Mouse (Mus musculus) ZHBTc4 (cell line): ENCODE results near the gene Bub1.
A peak's percentile ranks its signal among the peaks of the same experiment; 100 is the strongest.

Experiments used
- DNase-seq: peaks from one replicate; pipeline ENCODE4 v3.0.0-alpha.2; 2011; ENCODE audit warnings: low read depth, low spot score

The Bub1 gene

DNA sequence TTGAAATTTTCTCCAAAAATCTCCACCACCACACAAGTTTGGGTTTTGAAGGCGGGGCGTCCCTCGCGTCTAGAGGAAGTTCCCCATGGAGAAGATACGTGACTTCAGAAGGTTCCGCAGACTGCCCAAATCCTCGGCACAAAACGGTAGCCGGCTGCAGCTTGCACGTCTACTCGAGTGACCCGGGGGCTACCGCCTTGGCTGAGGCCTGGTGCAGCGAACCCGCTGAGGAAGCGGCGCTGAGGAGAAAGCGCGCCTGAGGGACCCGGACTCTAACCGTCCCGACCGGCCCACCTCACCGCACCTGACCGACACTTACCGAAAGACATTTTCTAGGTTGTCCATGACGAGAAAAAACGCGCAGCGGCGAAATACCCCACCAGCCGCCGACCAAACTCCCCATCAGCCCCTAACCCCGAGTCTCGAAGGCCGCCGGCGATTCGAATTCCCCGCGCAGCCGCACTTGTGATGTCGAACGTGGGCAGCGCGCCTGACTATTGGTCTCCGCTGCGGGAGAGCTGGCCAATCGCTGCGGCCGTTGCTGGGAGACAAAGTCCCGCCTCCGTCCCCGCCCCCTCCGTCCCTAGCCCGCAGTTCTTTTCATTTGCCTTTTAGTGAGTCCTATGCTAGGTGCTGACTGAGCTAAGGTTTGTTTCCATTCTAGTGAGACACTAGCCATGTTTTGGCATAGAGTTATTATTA is at the start of gene Bub1:
Bub1 (minus strand) TSS at position 465 of the 702 bp plus-strand sequence.
- DNase-seq: peak; percentile 97

DNA sequence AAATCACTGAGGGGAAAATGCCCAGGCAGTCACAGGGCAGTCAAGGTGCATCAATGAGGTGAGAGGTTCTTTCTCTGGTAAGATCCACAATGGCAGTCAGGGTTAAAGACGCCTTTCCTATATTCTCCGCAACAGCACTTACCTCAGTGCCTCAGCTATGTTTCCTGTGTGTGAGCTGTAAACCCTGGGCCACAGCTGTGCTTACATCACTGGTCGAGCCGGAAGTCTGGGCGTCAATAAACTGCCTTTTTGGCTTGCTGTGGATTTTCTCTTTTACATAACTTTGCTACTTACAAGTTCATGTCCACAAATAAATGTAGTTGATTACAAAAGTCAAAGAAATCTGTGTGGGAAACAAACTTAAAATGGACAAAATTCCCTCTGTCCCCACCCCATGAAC is 49.4 kb upstream of the Bub1 start:
- DNase-seq: no peak

DNA sequence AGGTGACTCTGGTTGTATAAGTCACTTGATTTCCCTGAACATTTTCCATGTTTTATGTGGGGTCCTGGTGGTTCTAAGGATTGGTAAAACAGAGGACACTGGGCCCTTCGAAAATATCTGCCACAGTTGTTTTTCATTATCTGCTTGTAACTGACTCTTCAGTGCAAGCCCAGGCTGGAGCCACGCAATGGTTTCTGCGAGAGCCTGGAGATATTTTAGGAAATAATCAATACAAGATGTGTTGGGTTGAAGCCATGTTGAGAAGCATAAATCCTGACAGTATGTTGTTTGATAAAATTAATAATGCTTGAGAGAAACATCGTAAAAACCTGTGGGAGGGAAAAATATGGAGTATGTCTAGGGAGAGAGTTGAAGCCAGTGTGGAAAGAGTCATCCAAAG is 32.7 kb upstream of the Bub1 start:
- DNase-seq: no peak

DNA sequence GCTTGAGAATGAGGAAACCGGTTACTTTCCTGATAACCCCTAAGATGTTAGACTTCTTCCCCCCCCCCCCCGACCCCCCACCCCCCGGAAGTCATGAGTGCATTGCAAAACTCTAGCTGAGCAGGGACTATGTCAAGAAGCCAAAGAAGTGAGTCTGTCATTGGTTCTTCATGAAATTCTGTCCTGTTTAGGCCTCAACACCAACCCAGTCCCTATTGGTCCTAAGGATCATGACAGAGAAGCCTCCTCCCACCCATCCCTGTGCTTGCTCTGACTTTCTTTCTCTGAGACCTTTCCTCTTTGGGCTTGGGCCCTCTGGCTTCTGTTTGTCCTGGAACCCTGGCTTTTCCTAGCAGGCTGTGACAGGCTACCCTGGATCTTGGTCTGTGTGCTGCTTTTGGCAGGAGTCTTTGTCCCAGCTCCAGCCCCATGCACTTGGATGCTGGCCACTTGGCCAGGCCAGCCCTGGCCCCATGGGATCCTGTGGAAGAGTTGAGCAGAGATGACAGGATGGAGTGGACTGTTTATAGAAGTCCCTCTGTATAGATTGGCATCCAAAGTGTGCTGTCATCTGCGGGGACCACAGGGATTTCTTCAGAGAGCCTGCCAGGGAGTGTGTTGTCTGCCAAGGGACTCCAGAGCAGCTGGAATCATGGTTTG is 22.8 kb upstream of the Bub1 start:
- no peak for DNase-seq

DNA sequence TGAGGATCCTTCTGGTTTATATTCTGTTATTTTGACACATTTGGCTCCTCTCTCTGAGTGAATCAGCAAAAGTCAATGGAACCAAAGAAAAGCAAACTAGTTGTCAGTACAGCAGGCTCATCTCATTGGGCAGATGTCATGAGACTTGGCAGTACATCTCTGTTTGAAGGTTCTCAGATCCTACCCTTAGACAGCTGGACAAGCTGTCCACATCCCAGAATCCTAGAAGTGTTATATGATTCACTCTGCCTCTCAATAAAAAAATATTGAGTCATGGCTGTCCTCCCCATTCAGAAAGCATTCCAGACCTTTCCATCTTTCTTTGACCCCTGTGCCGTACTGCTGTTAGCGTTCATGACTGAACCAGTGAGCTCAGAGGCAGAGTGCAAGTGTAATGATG is 18.7 kb upstream of the Bub1 start:
- DNase-seq: no peak

DNA sequence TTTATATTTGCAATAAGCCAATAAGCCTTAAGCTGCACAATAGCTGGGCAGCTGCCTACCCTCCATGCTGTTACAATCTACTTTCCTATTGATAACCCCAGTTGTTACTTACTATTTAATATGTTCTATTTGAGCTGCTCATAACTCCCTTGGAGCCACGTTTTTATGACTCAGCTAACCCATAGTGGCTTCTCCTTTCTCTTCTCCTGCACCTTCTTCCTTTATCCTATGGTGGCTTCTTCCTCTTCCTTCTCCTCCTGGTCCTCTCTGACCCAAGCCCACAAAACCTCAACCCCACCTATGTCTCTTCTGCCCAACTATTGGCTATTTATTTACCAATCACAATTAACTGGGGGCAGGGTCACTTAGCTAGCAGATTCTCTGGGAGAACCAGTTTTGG is 14.9 kb upstream of the Bub1 start:
- DNase-seq: no peak

DNA sequence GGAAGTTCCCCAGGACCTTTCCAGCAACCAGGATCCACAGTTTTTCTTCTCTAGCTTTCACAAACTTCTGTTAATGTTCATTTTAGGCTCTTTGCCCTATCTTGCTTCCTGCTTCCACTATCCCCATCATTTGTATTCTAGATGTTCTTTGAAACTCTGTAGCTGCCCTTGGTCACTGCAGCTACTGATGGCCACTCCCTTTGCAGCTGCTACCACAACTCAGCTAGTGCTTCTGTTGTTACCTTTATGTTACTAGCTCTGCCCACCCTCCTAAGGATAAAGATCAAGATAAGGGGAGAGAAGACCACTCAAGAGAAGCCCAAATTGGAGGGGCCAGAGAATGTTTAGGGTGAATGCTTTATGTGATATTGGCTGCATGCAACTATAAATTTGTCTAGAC is 14.3 kb upstream of the Bub1 start:
- DNase-seq: no peak

DNA sequence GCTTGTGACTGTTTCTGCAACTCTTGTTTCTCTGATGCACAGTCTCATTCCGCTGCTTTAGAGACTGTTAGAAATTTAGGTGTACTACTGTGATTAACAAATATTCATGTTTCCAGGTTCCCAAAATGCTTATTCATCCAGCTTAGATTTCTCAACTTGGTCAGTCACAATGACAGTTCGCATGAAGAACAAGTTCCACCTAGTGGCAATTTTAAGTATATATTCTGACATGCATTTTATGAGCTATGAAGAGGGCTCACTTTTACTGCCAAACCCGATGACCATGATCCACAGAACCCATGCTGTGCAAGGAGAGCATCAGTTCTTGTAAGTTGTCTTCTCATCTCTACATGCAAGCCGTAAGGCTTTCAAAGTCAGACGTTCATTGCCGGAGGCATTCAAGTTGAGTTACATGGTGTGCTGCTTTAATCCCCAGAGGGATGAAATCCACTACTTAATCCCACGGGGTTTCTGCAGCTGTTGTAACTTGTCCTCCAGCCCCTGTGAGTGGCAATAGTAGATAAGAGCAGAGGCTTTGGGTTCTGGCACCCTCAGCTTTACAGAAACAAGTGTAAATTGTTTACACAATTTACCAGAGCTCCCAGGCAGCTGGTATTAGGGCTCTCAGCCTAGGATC is 13.8 kb upstream of the Bub1 start:
- DNase-seq: peak; percentile 25

DNA sequence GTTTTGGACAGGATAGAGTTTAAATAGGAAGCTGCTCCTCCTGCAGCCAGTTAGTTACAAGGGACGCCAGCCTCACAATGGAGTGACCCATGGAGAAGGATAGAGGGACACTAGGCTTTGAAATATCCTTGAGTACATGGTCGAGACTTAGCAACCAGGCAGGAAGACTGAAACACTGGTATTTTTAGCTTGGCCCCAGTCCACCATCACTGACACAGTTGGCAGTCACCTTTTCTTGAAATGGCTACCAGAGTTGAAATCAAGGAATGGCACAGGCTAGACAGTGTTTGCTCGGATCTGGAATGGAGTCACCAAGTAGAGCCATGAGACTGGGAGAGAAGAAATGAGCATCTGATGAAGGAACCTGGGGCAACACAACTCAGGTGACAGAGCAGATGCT is 10.8 kb upstream of the Bub1 start:
- DNase-seq: no peak

DNA sequence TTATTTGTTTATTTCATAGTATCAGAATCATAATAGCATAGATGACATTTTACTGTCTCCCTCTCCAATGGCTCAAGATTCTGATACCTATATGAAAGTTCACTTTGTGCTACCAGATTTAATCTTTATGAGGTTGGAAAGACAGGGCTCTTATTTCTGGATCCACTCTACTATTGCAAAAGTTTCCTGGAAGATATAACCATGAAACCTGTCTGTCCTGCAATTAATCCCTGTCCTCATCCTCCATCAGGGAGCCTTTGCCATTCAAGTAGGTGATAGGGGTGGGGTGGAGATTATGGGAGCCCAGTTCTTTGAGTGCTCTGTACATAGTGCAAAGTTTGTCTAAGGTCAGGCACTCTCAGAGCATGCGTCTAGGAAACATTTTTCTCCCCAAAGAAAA is 9.7 kb upstream of the Bub1 start:
- no peak for DNase-seq

DNA sequence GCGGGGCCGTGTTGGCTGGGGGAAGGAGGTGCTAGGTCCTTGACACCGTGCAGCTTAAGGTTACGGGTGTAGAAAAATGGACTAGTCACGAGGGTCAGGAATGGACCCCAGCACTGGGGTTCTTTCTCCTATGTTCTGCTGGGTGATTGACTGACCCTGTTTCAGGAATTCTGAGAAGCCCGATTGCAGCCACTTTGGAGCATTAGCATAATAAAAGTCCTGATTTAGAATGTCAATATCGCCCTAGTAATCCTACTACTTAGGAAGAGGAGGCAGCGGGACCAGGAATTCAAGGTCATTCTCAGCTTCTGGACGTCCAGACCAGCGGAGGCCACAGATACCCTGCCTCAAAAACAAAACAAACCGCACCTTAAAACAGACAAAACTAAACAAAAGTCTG is 7.8 kb upstream of the Bub1 start:
- peak; percentile 84 for DNase-seq

DNA sequence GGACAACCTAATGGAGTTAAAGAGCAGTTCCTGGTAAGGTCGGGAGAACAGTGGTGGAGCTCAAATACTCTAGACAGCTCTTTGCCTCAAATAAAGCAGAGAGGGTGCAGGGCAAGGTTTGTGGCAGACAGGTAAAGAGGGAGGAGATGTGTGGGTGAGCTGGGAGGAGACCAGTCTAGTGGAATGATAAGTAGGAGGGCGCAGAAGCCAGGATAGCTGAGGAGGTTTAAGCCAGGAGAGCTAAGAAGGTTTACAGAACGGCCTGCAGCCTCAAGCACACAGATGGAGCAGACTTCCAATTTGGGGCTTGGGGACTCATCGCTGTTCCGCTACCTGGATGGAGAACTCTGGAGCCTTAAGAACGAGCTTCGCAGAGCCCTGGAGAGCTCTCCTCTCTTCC is 6.9 kb upstream of the Bub1 start, which contains the start of gene Acoxl:
Acoxl (plus strand) TSS at position 301 of the 400 bp plus-strand sequence.
- DNase-seq: peak; percentile 40

DNA sequence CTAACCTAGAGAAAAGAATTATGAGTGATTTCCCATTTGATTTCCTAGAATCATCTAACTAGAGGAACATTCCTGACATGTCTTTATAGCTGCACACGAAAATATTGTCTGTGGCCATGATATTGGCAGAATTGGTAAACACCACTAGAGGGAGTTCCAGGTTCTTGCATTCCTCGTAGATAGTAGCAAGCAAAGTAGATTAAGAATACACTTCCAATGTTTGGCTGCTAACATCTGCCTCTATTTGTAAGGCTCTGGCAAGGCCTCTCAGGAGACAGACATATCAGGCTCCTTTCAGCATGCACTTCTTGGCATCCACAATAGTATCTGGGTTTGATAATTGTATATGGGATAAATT is 1.1 kb upstream of the Bub1 start:
- peak; percentile 63 for DNase-seq

DNA sequence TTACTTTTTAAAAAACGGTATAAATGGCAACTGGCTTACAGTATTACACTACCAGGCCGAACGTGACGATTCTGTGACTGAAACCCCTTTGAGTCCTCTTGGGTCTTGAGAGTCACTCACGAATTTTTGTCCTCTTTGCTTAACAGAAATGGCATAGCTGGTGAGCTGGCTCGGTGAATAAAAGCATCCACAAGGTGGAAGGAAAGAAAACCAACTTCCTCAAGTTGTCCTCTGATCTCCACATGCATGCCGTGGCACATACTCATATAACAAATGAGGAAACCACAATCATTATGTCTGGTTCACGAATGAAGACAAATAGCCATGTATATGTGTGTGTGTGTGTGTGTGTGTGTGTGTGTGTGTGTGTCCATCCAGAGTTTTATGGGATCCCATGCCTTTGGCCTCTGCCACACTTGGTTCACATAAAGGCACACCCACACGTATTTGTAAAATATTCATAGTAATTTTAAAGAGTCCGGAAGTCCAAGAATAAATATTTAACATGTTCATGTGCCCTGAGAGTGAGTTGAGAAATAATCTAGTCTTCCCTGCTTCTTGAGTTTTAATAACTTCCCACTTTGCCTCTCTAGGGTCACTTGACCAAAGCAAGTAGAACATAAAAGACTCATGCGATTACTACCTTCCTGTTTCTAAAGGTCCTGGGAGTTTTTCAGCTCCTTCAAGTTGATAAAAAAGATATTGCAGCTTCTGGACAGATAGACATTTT is 603 bp upstream of the Bub1 start:
- DNase-seq: no peak

DNA sequence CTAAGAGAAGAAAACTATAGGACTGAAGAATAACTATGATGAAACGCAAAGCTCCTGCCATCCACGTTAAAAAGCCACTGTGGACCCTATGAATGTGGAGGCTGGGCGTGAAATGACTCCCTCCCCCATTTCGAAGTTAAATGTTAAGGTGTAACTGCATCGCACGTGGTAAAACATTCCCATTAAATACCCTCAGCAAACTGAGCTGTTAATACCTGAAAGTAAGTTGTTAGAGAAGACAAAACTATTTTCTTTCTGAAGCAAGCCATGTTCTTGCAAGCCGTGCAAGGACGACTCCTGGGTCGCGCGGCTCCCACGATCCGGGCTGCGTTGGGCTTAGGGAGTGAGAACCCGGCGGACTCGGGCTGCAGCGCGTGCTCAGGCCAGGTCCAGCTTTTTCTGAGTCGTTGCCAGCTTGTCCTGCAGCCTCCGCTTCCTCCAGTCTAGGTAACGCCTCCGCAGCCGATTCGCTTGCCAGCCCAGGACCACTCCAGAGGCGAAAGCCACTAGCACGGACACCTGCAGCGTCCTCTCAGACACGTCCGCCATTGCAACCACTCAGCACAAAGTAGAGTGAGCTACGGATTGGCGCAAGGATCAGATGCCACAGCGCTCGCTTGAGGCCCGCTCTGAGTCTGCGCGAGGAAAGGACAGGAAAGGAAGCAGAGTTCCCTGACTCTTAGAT is 39.6 kb downstream of the Bub1 start, which contains the start of gene Mtln:
Mtln (minus strand) TSS at position 570 of the 685 bp plus-strand sequence.
- peak; percentile 94 for DNase-seq

DNA sequence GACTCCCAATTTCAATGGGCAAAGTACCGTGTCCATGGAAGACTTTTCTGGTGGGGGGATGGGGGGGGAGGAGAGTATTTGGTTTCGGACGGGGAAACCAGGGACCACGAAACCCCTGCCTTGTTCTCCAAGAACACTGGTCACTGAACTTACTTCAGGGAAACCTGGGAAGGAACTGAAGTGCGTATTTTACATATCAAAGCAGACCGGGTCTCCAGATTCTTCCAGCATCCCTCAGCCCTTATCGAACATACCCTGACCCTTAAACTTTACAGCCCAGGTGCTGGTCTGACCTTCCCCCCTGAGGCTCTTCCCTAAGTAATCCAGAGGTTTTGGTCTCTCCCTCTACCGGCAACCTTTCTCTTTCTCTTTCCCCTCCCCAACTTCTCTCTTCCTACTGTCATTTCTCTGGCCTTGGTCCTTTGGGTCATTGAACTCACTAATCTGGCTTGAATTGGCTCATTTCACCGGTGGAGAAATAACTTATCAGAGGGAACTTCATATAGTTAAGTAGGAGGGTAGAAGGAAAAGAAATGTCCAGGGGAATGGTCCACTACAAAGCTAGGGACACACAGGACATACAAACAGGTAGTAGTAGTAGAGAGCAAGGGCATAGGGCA is 41.9 kb downstream of the Bub1 start:
- DNase-seq: peak; percentile 35

DNA sequence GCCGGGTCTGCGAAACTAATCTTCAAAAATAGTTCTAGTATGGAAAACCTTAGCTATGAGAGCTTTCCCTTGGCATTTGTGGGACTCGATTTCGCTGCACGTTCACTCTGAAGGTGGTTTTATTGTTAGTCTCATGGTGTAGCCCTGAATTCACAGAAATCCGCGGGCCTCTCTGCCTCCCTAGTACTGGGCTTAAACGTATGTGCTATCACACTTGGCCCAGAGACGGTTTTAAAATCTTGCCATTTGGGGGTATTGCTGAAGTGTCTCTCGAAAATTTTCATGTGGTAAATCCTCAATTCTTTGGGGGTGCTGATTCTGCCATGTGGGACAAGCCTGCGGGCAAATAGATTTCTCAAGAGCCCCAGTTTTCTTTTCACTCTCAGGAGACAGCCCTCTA is 42.5 kb downstream of the Bub1 start:
- DNase-seq: no peak

DNA sequence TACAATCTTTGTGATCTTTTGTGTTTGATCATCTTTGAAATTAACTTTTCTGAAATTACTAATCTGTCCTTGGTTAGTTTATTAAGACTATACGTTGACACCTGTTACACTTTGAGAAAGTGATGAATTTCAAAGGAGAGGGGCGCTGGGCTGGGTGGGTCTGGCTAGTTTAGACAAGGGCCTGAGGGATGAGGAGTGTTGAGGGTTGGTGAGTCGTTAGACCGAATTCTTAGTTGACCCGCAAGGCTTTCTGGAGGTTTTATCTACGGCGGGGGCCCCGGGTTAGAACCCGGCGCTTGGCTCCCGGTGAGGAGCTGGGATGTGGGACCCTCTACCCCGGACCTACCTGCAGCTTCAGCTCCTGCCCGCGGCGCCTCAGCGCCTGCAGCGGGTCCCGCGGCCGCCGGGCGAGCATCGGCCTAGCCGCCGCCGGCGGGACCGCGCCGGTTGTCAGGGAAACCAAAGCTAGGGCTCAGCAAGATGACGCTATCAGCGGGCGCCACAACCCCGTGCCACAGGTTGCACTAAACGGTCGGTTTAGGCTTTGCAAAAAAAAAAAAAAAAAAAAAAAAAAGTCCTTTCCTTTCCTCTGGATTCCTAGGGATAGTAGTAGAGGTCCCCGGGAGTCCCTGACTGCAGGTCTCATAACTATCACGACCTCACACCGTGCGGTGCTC is 43.1 kb downstream of the Bub1 start, which contains the start of gene Nphp1:
Nphp1 (minus strand) TSS at position 458 of the 677 bp plus-strand sequence.
- peak; percentile 92 for DNase-seq

DNA sequence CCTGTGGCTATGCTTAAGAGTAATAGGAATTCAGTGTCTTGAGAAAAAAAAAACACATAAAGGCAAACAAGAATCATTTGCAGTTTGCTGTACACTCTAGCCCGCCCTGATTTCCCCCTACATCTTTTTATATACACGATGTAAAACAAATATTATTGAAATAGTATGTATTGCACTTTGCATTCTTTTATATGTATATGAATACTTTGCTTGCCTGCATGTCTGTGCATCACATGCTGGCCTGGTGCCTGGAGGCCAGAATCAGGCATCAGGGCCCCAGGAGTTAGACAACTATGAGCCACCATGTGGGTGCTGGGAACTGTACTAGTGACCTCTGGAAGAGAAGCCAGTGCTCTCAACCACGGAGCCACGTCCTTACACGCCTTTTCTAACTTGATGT is 44.4 kb downstream of the Bub1 start:
- DNase-seq: no peak

DNA sequence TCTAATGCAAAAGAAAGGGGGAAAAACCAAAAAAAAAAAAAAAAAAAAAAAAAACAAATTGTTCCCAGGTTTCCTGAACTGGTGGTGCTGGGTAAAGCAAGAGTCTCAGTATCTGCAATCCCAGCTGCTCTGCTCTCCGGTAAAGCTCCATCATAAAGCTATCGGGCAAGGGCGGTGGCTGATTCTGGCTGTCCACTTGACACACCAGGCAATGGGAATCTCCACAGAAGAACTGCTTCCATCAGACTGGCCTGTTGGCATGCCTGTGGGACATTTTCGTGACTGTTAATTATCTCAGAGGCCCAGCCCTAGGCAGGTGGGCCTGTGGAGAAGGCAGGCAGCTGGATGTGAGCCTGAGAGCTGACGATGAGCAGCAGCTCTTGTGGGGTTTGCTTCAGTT is 53.2 kb downstream of the Bub1 start:
- DNase-seq: no peak

DNA sequence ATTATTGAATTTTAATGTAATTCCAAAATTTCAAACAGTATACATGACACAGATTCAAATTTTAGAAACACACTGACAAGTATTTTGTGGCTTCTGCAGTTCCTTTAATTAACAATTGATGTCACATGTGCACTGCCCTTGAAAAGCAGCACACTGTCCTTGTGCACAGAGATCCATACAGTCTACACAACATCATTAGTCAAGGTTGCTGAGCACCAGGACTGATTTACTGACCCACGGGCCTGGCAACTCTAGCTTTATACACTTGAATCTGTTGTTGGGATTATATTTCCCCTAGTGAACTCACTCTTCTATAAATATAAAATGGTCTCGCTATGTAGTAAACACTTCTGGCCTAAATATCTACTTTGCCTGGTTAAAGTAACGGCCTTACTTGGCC is 56.7 kb downstream of the Bub1 start:
- no peak for DNase-seq
